Mouse (Mus musculus): ENCODE measurements around the gene Rcan2.

Gene Rcan2

DNA sequence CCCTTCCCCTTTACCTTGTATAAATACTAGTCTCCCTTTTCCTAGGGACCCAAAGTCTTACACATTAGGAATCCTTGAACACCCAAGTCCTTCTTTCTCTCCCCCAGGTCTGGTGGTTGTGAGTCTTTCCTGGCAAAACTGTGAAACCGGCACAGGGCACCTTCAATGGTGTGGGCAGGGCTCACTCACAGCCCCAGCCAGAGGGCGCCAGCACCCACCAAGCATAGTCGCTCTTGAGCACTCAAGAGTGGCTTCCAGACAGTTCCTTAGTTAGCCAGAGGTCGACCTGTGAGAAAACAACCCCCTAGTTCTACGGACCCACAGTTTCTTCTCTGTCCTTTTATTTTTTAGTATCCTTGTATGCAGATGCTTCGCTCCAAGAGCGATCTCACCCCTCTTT lies at the start of gene Rcan2:
Gene Rcan2, plus strand, starts transcription at position 275 of the 400 bp plus-strand sequence.
- DNase-seq (ENCODE audit: low spot score in 2 of 2), result peak; percentile 51 to 52

- no peak for DNase-seq (ENCODE audit: low spot score in 2 of 2)
Observed at GRCm38 (mm10) chr17:43752811-43753210, 48.3 kb upstream of the Rcan2 start.

DNA sequence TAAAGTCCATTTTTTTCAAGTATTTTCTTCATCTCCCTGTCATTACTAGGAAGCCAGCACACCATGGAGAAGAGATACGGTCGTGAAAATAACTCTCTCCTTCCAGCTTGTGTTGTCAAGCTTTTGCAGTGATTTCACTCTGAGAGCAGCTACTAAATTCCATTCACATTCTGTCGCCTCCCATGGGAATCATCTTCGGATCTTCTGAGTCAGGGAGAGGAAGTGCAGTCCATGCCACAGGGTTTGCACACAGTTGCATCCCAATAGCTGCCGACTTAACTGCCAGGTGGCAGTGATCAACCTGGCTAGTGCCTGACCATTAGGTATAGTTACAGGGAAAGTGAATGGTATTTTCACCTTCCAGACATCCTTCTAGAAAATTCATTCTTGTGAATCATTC lies 46.5 kb upstream of the Rcan2 start:
- DNase-seq (ENCODE audit: low spot score in 2 of 2), result no peak

DNA sequence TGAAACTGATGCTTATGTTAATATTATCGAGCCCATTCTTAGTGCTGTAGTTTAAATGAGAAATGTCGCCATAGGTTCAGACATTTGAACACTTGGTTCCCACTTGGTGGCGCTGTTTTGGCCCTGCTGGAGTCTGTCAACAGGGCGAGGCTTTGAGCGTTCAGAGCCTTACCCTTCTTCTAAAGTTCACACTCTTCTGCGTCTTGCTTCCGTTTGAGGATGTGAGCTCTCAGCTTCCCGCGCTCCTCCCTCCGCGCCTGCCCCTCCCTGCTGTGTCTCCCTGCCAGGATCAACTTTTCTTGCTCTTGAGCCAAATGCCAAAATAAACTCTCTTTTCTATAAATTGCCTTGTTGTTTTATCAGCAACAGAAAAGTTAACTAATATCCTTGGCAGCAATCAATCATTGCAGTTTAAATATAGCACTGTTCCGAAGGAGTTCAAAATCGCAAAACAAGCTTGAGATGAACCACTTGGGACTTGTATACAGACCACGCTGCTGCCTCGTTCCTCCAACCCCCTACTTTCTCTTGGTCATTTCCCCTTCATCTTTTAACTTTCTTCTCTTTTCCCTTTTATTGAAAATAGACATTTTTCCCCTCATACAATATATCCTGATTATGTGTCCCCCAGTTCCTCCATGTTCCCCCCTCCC lies 42.4 kb upstream of the Rcan2 start:
- no peak for DNase-seq (ENCODE audit: low spot score in 2 of 2)

DNA sequence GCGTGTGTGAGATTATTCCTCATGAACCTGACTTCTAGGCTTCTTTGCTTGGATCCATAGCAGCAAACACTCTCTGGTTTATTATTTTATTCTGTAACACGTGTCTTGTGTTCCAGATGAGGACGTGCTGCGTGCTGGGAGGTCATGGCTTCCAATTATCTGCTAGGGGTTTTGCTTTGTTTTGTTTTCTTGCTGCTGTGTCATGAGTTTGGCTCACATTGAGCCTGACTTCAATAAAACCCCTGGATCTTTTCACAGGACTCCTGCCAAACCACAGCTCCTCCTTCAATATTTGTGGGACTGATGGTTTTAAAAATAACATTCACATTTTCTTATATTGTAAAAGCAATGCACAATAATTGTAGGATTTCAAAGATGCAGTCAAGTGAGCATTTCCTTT lies 16.6 kb upstream of the Rcan2 start:
- DNase-seq (ENCODE audit: low spot score in 2 of 2), result no peak

- DNase-seq (ENCODE audit: low spot score in 2 of 2), result no peak
Observed at GRCm38 (mm10) chr17:43788222-43788621, 12.9 kb upstream of the Rcan2 start.

DNA sequence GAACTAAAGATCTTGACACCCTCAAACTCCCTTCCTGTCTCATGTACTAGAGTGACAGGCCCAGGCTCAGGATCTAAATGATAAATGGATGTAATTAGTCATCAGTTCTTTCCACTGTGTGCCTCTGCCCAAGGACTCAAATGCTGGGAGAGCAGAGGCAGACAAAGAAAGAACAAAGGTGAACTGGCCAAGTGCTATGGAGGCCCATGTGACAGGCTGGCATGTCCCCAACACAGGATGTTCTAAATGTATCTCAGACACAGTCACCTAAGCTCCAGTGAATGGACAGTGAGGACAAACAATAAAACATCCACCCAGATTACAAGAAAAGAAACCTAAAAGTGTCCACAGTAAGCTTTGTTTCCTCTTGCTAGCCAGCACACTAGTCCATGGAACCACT lies 11.8 kb upstream of the Rcan2 start:
- no peak for DNase-seq (ENCODE audit: low spot score in 2 of 2)

- DNase-seq (ENCODE audit: low spot score in 2 of 2), result no peak
Observed at GRCm38 (mm10) chr17:43791751-43792150, 9.4 kb upstream of the Rcan2 start.

DNA sequence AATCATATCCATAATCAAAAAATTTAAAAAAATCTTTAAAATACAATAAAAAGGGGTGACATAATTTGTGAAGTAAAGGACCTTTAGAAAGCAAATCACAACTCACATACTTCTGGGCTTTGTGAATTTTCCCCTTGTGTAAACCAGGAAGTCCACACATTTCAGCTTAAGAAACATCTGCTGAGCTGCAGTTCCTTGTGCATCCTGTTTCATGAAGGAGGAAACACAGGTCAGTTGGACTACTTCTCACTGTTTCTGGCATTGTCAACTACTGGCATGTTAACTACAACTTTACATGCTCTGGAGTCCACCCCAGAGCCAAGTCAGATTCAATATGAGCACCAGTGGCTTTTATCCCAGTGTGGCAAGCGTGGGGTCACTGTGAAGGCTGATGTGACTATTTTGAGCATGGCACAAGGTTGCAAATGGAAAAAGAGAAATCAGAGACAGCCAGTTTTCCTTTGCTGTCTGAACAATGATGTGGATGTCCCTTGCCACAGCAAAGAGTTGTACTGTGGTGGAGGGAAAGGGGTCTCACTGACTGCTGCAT lies 6.3 kb upstream of the Rcan2 start:
- DNase-seq (ENCODE audit: low spot score in 2 of 2), result no peak

GRCm38 (mm10) chr17:43801595-43802373 lies 633 bp downstream of the Rcan2 start:
- DNase-seq (ENCODE audit: low spot score in 2 of 2), result peak in 1 of 2 experiments; percentile 23

- DNase-seq (ENCODE audit: low spot score in 2 of 2), result no peak
Observed at GRCm38 (mm10) chr17:43802414-43802813, 1.3 kb downstream of the Rcan2 start.

DNA sequence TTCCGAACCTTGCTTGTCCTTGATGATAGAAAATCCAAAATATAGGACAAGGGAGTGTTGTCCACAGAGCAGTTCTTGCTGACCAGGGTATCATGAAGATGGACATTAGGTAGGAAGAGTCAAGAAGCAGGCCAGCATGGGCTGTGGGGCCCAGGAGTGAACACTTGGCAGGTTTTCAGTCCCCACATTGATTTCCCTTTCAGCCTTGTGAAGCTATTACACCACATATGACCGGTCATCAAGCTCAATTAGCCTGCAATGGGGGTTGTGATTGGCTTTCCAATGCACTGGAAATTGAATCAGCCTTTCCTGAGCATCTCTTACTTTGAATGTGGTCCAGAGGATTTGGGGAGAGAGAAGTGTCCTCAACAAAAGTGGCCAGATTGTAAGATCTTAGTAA lies 2.0 kb downstream of the Rcan2 start:
- DNase-seq (ENCODE audit: low spot score in 2 of 2), result no peak

DNA sequence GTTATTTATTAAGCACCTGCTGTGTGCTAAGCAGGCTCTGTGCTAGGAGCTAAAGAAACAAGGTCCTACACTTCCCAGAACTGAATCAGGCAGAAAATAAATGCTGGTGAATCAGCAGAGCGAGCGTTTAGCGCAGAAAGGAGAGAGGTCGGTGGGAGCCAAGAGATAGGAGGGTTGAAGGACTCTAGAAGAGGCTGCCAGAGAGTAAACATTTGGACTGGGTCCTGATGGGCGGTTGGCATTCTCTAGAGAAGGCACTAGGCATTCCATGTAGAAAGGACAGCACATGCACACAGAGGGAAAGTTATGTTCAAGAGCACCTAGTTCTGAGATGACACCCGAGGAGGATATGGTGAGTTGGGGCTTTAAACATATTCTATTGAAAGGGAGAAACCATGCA lies 2.6 kb downstream of the Rcan2 start:
- DNase-seq (ENCODE audit: low spot score in 2 of 2), result no peak

DNA sequence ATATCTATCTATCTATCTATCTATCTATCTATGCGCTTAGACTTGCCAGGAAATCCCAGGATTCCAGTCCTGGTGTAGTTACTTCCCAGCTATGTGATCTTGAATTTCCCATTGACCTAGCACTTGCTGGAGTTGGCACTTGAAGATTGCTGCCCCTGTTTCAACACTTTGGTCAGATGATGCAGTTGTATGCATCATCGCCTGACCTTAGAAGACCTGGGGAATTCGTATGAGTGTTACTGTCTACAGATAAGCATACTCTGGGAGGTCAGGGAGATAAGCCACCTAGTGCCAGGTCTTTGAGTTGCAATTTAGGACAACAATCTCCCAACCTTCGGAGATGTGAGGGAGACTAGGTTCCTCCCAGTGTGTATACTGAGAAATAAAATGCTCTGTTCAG lies 5.7 kb downstream of the Rcan2 start:
- no peak for DNase-seq (ENCODE audit: low spot score in 2 of 2)

DNA sequence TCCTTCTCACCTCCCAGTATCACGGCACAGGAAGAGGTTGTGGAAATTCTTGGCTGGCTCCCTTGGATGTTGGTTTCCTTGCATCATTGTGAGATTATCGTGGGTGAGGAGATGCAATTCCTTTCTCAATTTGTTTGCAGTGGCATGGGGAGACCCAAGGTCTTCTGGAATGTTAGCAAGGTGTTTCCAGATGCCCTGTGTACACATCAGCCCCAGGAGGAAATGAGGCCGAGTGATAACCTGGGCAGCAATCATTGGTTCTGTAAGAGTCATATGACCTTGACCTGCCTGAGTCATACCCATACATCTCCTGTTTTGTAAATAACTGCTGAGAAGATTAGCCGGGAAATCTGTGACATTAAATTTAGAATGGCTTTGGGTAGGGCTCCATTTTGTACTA lies 10.3 kb downstream of the Rcan2 start:
- DNase-seq (ENCODE audit: low spot score in 2 of 2), result no peak

- no peak for DNase-seq (ENCODE audit: low spot score in 2 of 2)
Observed at GRCm38 (mm10) chr17:43815376-43815775, 14.2 kb downstream of the Rcan2 start.

- no peak for DNase-seq (ENCODE audit: low spot score in 2 of 2)
Observed at GRCm38 (mm10) chr17:43816480-43816879, 15.3 kb downstream of the Rcan2 start.

GRCm38 (mm10) chr17:43817171-43817570 lies 16.0 kb downstream of the Rcan2 start:
- DNase-seq (ENCODE audit: low spot score in 2 of 2), result no peak

- DNase-seq (ENCODE audit: low spot score in 2 of 2), result no peak
Observed at GRCm38 (mm10) chr17:43818390-43818789, 17.2 kb downstream of the Rcan2 start.

DNA sequence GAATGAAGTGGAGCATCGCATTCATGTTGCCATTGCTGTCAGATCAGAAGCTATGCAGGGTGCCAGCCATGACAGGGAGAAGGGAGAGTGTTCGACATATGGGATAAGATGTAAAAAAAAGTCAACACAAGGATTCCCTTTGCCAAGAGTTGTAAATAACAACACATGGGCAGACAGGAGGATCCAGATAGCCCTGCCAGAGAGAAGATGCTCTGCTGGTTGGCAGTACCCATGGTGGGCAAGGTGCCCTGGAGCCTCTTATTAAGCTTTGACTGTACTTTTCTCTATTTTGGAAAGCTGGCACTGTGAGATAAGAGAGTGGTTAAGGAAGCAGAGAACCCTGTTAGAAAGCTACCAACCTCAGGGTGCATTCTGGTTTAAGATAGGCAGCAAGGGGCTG lies 19.8 kb downstream of the Rcan2 start:
- no peak for DNase-seq (ENCODE audit: low spot score in 2 of 2)

GRCm38 (mm10) chr17:43822207-43822606 lies 21.1 kb downstream of the Rcan2 start:
- no peak for DNase-seq (ENCODE audit: low spot score in 2 of 2)

- no peak for DNase-seq (ENCODE audit: low spot score in 2 of 2)
Observed at GRCm38 (mm10) chr17:43822630-43823029, 21.5 kb downstream of the Rcan2 start.

GRCm38 (mm10) chr17:43824781-43825410 lies 23.7 kb downstream of the Rcan2 start:
- DNase-seq (ENCODE audit: low spot score in 2 of 2), result no peak
